Mouse (Mus musculus): ENCODE data around the gene Tfip11. TPM values are rescaled to one million over a fixed set of nuclear protein-coding genes. Genes with fewer than 3 reads are reported as not detected.
A peak's percentile ranks its signal among the peaks of the same experiment; 100 is the strongest.

The Tfip11 gene
- polyA plus RNA-seq, 1 experiment: 58.9 TPM

DNA sequence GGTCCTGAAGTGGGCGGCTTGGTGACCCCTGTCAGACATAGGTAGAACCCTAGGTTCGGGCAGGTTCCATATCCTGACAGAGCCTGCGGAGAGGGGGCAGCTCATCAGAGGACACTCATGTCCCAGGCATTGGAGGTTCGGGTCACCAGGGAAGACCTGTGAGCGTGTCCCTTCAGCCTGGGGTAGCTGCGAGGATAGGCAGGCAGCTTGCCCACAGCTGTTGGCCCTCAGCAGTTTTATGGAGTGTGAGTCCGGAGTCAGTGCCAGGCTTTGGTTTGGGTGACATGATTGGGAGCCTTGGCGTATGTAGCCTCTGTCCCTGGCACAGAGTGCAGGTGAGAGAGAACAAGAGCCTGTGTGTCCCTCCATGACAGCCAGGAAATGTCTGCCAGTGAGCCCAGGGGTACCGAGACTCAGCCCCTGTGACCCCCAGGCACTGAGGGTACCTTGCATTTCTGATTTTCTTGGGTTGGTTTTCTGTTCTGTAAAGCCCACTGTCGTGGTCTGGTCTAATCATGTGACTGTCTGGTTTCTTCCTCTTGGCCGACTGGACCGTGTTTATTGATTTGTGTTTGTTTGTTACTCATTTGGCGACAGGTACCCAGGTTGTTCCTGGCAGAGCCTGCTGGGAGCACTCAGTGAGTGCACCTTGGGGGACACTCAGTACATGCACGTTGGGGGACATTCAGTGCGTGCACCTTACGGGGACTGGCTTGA lies 36.2 kb upstream of the Tfip11 start:
- peaks cover 50% of the 10 kb centered on the region for H3K4me1 ChIP-seq (replicated peaks; ENCODE audit: control insufficient read depth, insufficient read depth, low read length)
- 89% methylated on average over 16 of the region's 16 CpGs for WGBS

DNA sequence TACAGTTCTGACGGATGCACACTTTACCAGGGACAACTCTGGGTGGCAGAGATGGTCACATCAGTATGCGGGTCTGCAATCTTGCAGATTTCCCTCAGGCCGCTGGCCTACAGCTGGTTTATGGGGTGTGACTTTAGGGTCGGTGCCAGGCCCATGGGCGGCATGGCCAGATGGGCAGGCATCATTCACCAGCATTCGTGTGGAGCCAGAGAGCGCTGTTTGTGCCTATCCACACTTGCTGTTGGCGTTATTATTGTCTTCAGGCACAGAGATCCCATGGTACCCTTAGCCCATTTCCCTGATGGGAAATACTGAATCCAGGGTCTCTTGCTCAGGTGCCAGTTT lies 35.6 kb upstream of the Tfip11 start:
- H3K4me1 ChIP-seq (replicated peaks; ENCODE audit: control insufficient read depth, insufficient read depth, low read length): peaks cover 45% of the 10 kb centered on the region
- DNase-seq: no peak

More for the DNA sequence above, 36.2 kb upstream of the Tfip11 start:
- no peak overlapping the region for H3K27ac ChIP-seq (ENCODE audit: control insufficient read depth, insufficient read depth, low read length)
- no peaks in the 10 kb centered on the region for H3K36me3 ChIP-seq (ENCODE audit: control insufficient read depth, insufficient read depth, low read length)
- H3K27me3 ChIP-seq (ENCODE audit: control insufficient read depth, insufficient read depth, low read length): no peaks in the 10 kb centered on the region
- H3K4me3 ChIP-seq (ENCODE audit: control insufficient read depth, insufficient read depth, low read length): no peak overlapping the region
- no peak for TF ChIP-seq CTCF (IDR thresholded peaks at IDR 0.05; ENCODE audit: borderline replicate concordance, control insufficient read depth, extremely low read depth, insufficient read depth, low read length, poor library complexity)
- no peak for TF ChIP-seq POLR2A (IDR thresholded peaks at IDR 0.05; ENCODE audit: control insufficient read depth, extremely low read depth, insufficient read depth, low read length, poor library complexity)
- DNase-seq: no peak

DNA sequence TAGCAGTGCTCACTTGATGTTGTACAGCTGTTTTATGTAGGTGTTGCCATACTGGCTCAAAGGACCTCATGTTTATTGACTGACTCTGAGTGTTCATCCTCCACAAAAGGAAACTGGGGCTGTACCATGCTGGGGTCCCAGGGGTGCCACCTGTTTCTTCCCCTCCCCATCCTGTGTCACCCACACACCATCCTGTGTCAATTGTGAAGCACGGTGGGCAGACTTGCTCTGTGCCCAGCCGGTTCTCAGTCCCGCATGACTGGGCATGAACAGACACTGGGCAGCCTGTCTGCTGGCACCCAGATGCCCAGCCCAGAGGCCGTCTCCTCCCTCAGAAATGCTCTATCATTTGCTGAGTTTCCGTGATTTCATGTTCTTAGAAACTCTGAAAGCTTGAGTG lies 34.3 kb upstream of the Tfip11 start:
- Histone ChIP-seq H3K36me3 (ENCODE audit: control insufficient read depth, insufficient read depth, low read length) (no peaks in the 10 kb centered on the region), H3K4me3 (ENCODE audit: control insufficient read depth, insufficient read depth, low read length) (no peak overlapping the region), H3K4me1 (replicated peaks; ENCODE audit: control insufficient read depth, insufficient read depth, low read length) (peaks cover 45% of the 10 kb centered on the region), H3K27me3 (ENCODE audit: control insufficient read depth, insufficient read depth, low read length) (no peaks in the 10 kb centered on the region), H3K27ac (ENCODE audit: control insufficient read depth, insufficient read depth, low read length) (no peak overlapping the region)
- WGBS: 57% methylated on average over 5 of the region's 5 CpGs
- TF ChIP-seq CTCF (IDR thresholded peaks at IDR 0.05; ENCODE audit: borderline replicate concordance, control insufficient read depth, extremely low read depth, insufficient read depth, low read length, poor library complexity): no peak
- TF ChIP-seq POLR2A (IDR thresholded peaks at IDR 0.05; ENCODE audit: control insufficient read depth, extremely low read depth, insufficient read depth, low read length, poor library complexity): no peak
- DNase-seq: peak; percentile 46

More for the DNA sequence above, 35.6 kb upstream of the Tfip11 start:
- TF ChIP-seq CTCF (IDR thresholded peaks at IDR 0.05; ENCODE audit: borderline replicate concordance, control insufficient read depth, extremely low read depth, insufficient read depth, low read length, poor library complexity) (no peak), POLR2A (IDR thresholded peaks at IDR 0.05; ENCODE audit: control insufficient read depth, extremely low read depth, insufficient read depth, low read length, poor library complexity) (no peak)
- H3K27me3 ChIP-seq (ENCODE audit: control insufficient read depth, insufficient read depth, low read length): no peaks in the 10 kb centered on the region
- H3K27ac ChIP-seq (ENCODE audit: control insufficient read depth, insufficient read depth, low read length): no peak overlapping the region
- H3K4me3 ChIP-seq (ENCODE audit: control insufficient read depth, insufficient read depth, low read length): no peak overlapping the region
- no peaks in the 10 kb centered on the region for H3K36me3 ChIP-seq (ENCODE audit: control insufficient read depth, insufficient read depth, low read length)
- WGBS: 96% methylated on average over 8 of the region's 8 CpGs

DNA sequence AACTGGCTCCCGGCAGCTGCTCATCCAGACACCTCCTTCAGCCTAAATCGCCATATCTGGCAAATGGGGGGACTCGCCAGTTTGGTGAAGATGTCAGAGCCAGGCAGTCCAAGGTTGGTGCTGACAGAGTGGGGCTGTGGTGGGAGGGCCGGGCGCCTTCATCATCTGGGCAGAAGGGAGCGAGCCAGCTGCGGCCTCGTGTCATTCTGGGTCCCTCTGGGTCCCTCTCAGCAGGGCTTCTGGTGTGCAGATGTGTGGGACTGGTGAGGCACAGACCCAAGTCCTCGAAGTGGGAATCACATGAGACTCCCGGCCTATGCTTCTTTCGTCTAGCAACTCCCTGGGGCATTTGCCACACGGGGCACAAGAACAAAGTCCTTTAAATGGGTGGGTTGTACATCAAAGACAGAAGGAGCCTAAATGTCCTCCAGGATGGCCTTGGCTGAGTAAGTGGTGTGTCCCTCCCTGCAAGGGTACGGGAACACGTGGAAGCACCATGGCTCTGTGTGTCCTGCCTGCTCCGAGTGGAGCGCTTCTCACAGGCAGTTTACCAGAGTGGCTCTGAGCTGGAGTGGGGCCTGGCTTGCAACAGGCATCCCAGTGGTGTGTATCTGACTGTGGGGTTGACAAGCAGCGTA lies 33.7 kb upstream of the Tfip11 start:
- H3K27ac ChIP-seq (ENCODE audit: control insufficient read depth, insufficient read depth, low read length): no peak overlapping the region

DNA sequence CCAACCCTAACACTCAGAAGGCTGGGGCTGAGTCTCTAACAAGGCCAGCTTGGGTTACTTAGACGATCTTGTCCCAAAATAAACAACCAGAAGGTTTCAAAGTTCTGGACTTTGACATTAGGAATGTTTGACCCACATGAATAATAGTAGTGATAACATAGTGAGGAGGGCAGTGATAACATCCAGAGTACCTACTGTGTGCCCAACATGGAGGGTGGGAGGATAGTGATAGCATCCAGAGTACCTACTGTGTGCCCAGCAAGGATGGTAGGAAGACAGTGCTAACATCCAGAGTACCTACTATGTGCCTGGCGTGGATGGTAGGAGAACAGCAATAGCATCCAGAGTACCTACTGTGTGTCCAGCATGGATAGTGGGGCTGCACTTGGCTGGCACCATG lies 32.4 kb upstream of the Tfip11 start:
- Histone ChIP-seq H3K27me3 (ENCODE audit: control insufficient read depth, insufficient read depth, low read length) (no peaks in the 10 kb centered on the region), H3K36me3 (ENCODE audit: control insufficient read depth, insufficient read depth, low read length) (no peaks in the 10 kb centered on the region), H3K4me3 (ENCODE audit: control insufficient read depth, insufficient read depth, low read length) (no peak overlapping the region), H3K4me1 (replicated peaks; ENCODE audit: control insufficient read depth, insufficient read depth, low read length) (peaks cover 46% of the 10 kb centered on the region), H3K27ac (ENCODE audit: control insufficient read depth, insufficient read depth, low read length) (no peak overlapping the region)
- TF ChIP-seq CTCF (IDR thresholded peaks at IDR 0.05; ENCODE audit: borderline replicate concordance, control insufficient read depth, extremely low read depth, insufficient read depth, low read length, poor library complexity) (no peak), POLR2A (IDR thresholded peaks at IDR 0.05; ENCODE audit: control insufficient read depth, extremely low read depth, insufficient read depth, low read length, poor library complexity) (no peak)
- WGBS: 85% methylated on average over 2 of the region's 2 CpGs
- no peak for DNase-seq

More for the DNA sequence above, 33.7 kb upstream of the Tfip11 start:
- Histone ChIP-seq H3K27me3 (ENCODE audit: control insufficient read depth, insufficient read depth, low read length) (no peaks in the 10 kb centered on the region), H3K4me3 (ENCODE audit: control insufficient read depth, insufficient read depth, low read length) (no peak overlapping the region), H3K36me3 (ENCODE audit: control insufficient read depth, insufficient read depth, low read length) (no peaks in the 10 kb centered on the region), H3K4me1 (replicated peaks; ENCODE audit: control insufficient read depth, insufficient read depth, low read length) (peaks cover 45% of the 10 kb centered on the region)
- DNase-seq: no peak
- TF ChIP-seq CTCF (IDR thresholded peaks at IDR 0.05; ENCODE audit: borderline replicate concordance, control insufficient read depth, extremely low read depth, insufficient read depth, low read length, poor library complexity) (no peak), POLR2A (IDR thresholded peaks at IDR 0.05; ENCODE audit: control insufficient read depth, extremely low read depth, insufficient read depth, low read length, poor library complexity) (no peak)
- WGBS: 92% methylated on average over 17 of the region's 17 CpGs

DNA sequence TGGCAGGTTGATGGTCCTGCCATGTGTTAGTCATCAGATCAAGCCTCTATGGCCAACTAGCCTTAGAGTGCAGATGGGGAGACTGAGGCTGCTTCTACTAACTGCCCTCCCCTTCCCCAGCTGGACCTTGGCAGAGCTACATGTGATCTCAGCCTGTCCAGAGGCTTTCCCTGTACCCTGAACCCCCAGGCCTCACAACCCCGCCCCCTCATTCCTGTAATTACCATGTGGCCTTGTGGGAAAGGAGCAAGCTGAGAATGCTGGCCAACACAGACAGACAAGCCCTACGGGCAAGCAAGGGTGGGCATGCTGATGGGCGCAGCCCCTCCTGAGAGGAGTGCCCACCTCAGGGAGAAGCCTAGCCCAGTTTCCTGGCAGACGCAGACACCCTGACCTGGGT lies 31.5 kb upstream of the Tfip11 start:
- Histone ChIP-seq H3K27ac (ENCODE audit: control insufficient read depth, insufficient read depth, low read length) (no peak overlapping the region), H3K27me3 (ENCODE audit: control insufficient read depth, insufficient read depth, low read length) (no peaks in the 10 kb centered on the region), H3K4me1 (replicated peaks; ENCODE audit: control insufficient read depth, insufficient read depth, low read length) (peaks cover 55% of the 10 kb centered on the region), H3K4me3 (ENCODE audit: control insufficient read depth, insufficient read depth, low read length) (no peak overlapping the region), H3K36me3 (ENCODE audit: control insufficient read depth, insufficient read depth, low read length) (no peaks in the 10 kb centered on the region)
- no peak for TF ChIP-seq CTCF (IDR thresholded peaks at IDR 0.05; ENCODE audit: borderline replicate concordance, control insufficient read depth, extremely low read depth, insufficient read depth, low read length, poor library complexity)
- TF ChIP-seq POLR2A (IDR thresholded peaks at IDR 0.05; ENCODE audit: control insufficient read depth, extremely low read depth, insufficient read depth, low read length, poor library complexity): no peak
- 93% methylated on average over 4 of the region's 4 CpGs for WGBS
- no peak for DNase-seq

All from thymus, adult 2 months (tissue).